Comparison of ENCODE assay signal across 8 mouse cellular contexts in genomic region chr7:73546561-73547510, GRCm38 (mm10). TPM values are rescaled to one million over a fixed set of nuclear protein-coding genes. Genes with fewer than 3 reads are reported as not detected.
A peak's percentile ranks its signal among the peaks of the same experiment; 100 is the strongest.
DNase-seq lines count a peak whose midpoint lies in the region; ATAC-seq and TF ChIP-seq lines count a peak whose summit lies in the region.

No protein-coding gene starts in this region.

- H3K4me2 ChIP-seq in lung, embryonic 16.5 days (ENCODE audit: low read depth, low read length), result no peak overlapping the region
- peak overlapping the region; percentile 6; the same call in 1 of the 2 replicates for H3K4me2 ChIP-seq in hindbrain, postnatal 0 days (ENCODE audit: low read depth, low read length)

- no peaks in the 10 kb centered on the region for H3K9me3 ChIP-seq in lung, embryonic 16.5 days (ENCODE audit: control insufficient read depth, low read length)
- no peaks in the 10 kb centered on the region for H3K9me3 ChIP-seq in hindbrain, postnatal 0 days (ENCODE audit: low read length)

- peaks cover 27% of the 10 kb centered on the region for H3K36me3 ChIP-seq in lung, embryonic 16.5 days (ENCODE audit: control insufficient read depth, insufficient read depth, low read length)
- peaks cover 7% of the 10 kb centered on the region for H3K36me3 ChIP-seq in hindbrain, postnatal 0 days (ENCODE audit: insufficient read depth, low read length)

- no peaks in the 10 kb centered on the region for H3K27me3 ChIP-seq in lung, embryonic 16.5 days (ENCODE audit: control insufficient read depth, insufficient read depth, low read depth, low read length)
- H3K27me3 ChIP-seq in hindbrain, postnatal 0 days (ENCODE audit: insufficient read depth, low read length), result no peaks in the 10 kb centered on the region

- ATAC-seq in lung, embryonic 16.5 days (ENCODE audit: low read depth), result 0 out of 2 replicates have a peak, but pooled peaks have one; percentile 27
- peak; percentile 69 for ATAC-seq in common myeloid progenitor, adult 5-6 weeks (replicated peaks; ENCODE audit: low read depth, poor library complexity, severe bottlenecking)
- ATAC-seq in hindbrain, postnatal 0 days, result no peak

- no peak overlapping the region for H3K4me3 ChIP-seq in lung, embryonic 16.5 days (ENCODE audit: low read length)
- no peak overlapping the region for H3K4me3 ChIP-seq in hindbrain, postnatal 0 days (ENCODE audit: low read length)

- H3K27ac ChIP-seq in lung, embryonic 16.5 days (ENCODE audit: low read length), result no peak overlapping the region; the same call in 1 of the 2 replicates
- H3K27ac ChIP-seq in hindbrain, postnatal 0 days, result no peak overlapping the region; the same call in 1 of the 2 replicates

- TF ChIP-seq CTCF in hindbrain, postnatal 0 days (IDR thresholded peaks at IDR 0.05; ENCODE audit: low read depth), result no peak

- 53% methylated on average over 10 of the region's 10 CpGs for WGBS in lung, embryonic 16.5 days
- WGBS in hindbrain, postnatal 0 days, result 67% methylated on average over 10 of the region's 10 CpGs

- no peak for DNase-seq in lung, postnatal 4 days
- no peak for DNase-seq in hindbrain, postnatal 0 days (ENCODE audit: low spot score)
- DNase-seq in retina, embryonic 14.5 days (ENCODE audit: low spot score), result peak; percentile 64
- no peak for DNase-seq in cerebellum, postnatal 10 days
- DNase-seq in embryo, embryonic 10.5 days (ENCODE audit: low spot score), result no peak
- DNase-seq in cerebellum, postnatal 36 days, result no peak

- H3K4me1 ChIP-seq in lung, embryonic 16.5 days (replicated peaks; ENCODE audit: control insufficient read depth, insufficient read depth, low read length), result peaks cover 18% of the 10 kb centered on the region
- peaks cover 4% of the 10 kb centered on the region; the same call in 1 of the 2 replicates for H3K4me1 ChIP-seq in hindbrain, postnatal 0 days (ENCODE audit: insufficient read depth, low read length)

- no peak overlapping the region; the same call in 1 of the 2 replicates for H3K9ac ChIP-seq in lung, embryonic 16.5 days (ENCODE audit: low read length)
- no peak overlapping the region for H3K9ac ChIP-seq in hindbrain, postnatal 0 days (replicated peaks; ENCODE audit: low read length)

RNA-seq across cellular contexts. Expression of gene Chd2, which starts 5.2 kb away (rescaled TPM):
- polyA plus RNA-seq in lung, embryonic 16.5 days (2015; fragmentation: Nextera tagmentation; extraction: Ambion mirVana), result 53.7 and 58.9 TPM in 2 replicates
- total RNA-seq in common myeloid progenitor, adult 5-6 weeks (2017), result 184 and 190 TPM in 2 replicates
- total RNA-seq in hindbrain, postnatal 0 days (2014; rRNA removed), result 33.4 and 35.2 TPM in 2 replicates
- 36.1 and 40.7 TPM in 2 replicates for polyA plus RNA-seq in hindbrain, postnatal 0 days (2015; fragmentation: Nextera tagmentation; extraction: Ambion mirVana)
